Mouse (Mus musculus) frontal cortex, postnatal 10 days (tissue): ENCODE results near the gene Strbp.

ENCODE experiments used
- DNase-seq, 2 experiments: peaks; one replicate each; pipeline ENCODE4 v3.0.0; 2022; ENCODE audit warnings: low spot score in 2 of 2, mixed read lengths in 1 of 2

Strbp gene

DNA sequence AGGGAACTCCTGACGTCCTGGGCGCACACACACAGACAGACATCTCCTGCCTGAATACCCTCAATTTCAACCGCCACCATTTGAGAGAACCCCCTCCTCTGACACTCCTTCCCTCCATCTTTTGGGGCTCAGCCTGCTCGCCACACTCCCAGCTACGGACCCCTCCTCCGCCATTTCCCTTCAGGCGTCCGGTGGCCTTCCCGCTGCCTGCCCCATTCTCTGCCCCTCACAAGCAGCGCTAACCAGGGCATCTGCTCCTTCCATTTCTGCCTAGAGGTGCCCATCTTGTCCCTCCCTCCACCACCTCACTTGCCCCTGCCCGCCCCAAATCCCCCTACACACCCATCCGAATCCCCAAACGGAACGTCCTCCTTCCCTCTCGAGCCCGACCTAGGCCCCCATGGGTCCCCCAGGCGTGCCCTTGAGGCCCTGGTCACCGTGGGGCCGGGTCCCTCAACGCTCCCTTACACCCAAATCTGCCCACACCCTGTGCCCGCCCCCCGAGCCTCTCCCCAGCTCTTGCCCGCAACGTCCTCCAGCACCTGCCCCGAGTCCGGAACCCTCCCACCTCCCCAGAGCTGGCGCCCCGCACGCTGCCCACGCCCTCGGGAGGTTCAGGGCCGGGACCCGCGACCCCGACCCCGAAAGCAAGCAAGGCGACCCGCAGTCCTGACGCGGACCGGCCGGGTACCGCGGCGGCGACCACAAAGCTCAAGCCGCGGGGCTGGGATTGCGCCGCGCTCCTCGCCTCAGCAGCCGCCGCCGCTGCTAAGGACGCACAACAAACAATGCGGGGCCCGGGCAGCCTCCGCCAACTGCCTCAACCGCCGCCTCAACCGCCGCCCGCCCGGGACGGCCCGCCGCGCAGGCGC, 1.1 kb downstream of the Strbp start:
- peak; percentile 33 to 41 for DNase-seq

GRCm38 (mm10) chr2:37689064-37689615, 14.5 kb downstream of the Strbp start:
- no peak for DNase-seq

GRCm38 (mm10) chr2:37687031-37687430, 16.6 kb downstream of the Strbp start:
- DNase-seq, result no peak

DNA sequence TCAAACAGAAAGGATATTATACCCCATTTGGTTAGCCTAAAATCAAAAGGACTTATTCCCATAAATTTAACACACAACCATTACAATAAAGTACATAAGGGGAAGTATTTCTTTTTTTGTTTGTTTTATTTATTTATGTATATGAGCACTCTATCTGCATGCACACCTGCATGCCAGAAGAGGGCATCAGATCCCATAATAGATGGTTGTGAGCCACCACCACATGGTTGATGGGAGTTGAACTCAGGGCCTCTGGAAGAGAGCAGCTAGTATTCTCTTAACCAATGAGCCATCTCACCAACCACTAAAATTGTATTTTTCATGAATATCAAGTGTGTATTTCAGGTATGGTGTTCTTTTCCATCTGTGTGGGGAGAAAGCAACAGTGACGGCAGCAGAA, 18.8 kb downstream of the Strbp start:
- DNase-seq, result no peak

- no peak for DNase-seq
Measured at GRCm38 (mm10) chr2:37682197-37682811, 21.4 kb downstream of the Strbp start.

GRCm38 (mm10) chr2:37651086-37651485, 52.6 kb downstream of the Strbp start:
- DNase-seq, result no peak

GRCm38 (mm10) chr2:37649590-37649989, 54.1 kb downstream of the Strbp start:
- DNase-seq, result no peak

DNA sequence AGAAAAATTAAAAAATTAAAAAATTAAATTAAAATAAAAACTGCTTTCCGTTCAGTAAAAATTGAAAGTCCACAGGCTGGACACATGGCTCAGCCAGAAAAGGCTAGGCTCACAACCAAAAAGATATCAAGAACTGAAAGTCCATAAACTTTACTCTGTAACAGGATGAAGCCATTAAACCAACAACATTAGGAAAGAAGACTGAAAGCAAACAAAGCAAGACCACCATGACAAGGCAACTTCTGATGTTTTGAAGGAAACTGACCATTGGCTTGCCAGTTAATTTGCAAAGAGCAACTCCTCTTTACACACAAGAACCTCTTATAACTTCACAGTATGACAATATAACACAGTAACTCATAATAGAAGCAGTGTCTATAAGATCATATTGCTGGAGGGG, 54.7 kb downstream of the Strbp start:
- no peak for DNase-seq

GRCm38 (mm10) chr2:37623343-37623742, 80.3 kb downstream of the Strbp start:
- no peak for DNase-seq

GRCm38 (mm10) chr2:37587919-37588318, 115.7 kb downstream of the Strbp start:
- DNase-seq, result no peak

DNA sequence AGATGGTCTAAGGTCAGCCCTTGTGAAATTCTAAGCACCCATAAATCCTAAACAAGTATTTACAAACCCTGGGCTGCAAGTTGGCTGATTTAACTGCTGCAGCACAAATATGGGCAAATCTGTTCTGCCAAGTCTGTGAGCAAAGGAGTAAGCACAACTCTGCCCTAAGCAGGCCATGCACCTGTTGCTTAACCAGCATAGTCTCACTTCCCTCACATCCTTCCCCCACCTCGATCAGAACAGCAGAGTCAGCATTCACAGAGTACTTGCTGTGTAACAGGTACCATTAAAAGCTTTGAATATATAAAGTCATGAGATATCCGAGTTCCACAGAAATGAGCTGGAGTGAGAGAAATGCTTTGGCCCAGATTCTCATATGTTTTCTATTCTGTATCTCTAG, 125.5 kb downstream of the Strbp start:
- DNase-seq, result no peak

DNA sequence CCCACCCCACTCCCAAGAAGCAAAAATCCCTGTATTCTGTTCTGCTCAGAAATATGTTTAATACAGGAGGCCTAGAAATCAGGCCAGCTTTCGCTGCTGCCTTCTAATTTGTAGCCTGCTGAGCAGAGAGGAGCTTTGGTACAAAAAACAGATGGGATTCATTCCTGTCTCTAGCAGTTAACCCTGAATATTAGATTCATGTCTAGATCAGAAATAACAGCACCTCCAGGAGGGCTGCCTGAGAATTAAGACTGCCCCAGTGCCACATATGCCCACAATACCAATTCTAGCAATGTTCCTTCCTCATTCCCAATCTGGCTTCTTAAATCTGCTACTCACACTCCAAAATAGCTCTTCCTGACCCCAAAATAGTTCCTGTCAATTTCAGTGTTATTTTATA, 127.0 kb downstream of the Strbp start:
- DNase-seq, result no peak

GRCm38 (mm10) chr2:37572141-37572540, 131.5 kb downstream of the Strbp start:
- no peak for DNase-seq

- no peak for DNase-seq
Measured at GRCm38 (mm10) chr2:37570703-37571102, 133.0 kb downstream of the Strbp start.

- DNase-seq, result no peak
Measured at GRCm38 (mm10) chr2:37569888-37570287, 133.8 kb downstream of the Strbp start.

GRCm38 (mm10) chr2:37566035-37566434, 137.6 kb downstream of the Strbp start:
- DNase-seq, result no peak

DNA sequence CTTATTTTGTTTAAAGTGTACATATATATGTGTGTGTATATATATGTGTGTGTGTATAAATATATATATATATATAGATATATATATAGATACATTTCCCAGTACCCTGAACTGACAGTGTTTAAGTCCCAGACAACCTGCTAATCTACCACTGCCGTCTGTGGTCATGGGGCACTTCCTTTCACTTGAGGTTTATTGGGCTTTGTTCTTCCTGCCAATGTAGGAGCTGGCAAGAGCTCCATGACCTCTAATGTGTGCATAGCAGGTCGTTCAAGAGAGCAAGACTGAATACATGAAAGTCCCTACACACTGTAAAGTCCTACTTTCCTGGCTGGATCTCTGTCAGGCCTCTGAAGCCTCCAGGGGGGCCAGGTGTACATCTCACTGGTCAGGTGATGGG, 138.1 kb downstream of the Strbp start:
- no peak for DNase-seq

GRCm38 (mm10) chr2:37556366-37556765, 147.3 kb downstream of the Strbp start:
- DNase-seq, result no peak

DNA sequence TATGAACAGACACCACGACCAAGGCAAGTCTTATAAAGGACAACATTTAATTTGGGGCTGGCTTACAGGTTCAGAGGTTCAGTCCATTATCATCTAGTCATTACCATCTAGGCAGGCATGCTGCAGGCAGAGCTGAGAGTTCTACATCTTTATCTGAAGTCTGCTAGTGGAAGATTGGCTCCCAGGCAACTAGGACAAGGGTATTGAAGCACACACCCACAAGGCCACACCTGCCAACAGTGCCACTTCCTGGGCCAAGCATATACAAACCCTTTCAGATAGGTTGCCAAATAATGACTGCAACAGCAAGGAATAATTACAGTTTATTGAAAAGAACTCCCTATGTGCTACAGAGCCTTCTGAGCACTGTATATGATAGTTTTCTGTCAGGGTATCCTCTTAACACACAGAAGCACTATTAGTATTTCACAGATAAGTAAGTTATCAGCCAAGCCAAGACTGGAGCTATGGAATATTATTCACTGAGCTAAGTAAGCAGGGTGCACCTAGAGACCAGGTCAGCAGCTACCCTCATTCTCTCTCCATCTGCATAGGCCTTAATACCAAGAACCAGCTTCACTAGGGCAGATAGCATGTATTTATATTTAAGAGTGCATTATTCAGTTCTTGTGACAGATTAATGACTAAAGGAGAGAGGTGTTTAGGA, 154.2 kb downstream of the Strbp start:
- no peak for DNase-seq

- no peak for DNase-seq
Measured at GRCm38 (mm10) chr2:37531639-37532038, 172.0 kb downstream of the Strbp start.

- DNase-seq, result no peak
Measured at GRCm38 (mm10) chr2:37530766-37531165, 172.9 kb downstream of the Strbp start.

DNA sequence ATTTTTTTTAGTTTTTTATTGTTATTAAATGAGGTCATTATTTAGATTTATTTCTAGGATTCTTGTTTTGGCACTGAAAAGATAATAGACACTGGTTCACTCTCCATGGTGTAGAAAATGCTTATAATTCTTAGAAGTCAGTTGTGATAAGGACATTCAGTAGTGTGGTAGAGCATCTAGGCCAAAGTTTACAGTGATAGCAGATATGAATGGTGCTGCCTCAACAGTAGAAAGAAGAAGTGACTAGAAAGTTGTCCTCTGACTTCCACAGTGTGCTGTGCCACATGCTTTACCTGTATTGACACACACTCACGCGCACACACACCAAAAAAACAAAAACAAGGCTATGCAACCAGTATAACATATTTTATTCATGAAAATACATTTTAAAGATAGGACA, 174.3 kb downstream of the Strbp start:
- DNase-seq, result no peak
